Mouse (Mus musculus): ENCODE data around the gene Ciao2a.

DNA sequence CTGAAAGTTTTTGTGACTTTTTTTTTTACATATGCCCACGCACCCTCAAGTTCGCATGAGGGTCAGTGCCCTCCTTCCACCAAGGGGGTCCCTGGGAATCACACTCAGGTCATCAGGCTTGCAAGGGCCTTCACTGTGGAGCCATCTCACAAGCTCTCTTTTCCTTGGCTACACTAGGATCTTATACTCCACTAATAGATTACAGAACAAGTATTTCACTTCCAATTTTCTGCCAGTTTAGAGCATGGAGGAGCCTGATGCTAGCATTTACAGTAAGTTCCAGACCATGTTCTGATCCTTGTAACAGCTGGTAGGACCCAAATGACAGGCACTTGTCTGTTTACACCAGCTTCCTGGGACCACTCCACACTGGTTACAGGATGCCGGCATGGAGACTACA, 48.3 kb upstream of the Ciao2a start:
- TF ChIP-seq POLR2A (IDR thresholded peaks at IDR 0.05; ENCODE audit: low read depth, low read length) (no peak), CTCF (IDR thresholded peaks at IDR 0.05; ENCODE audit: extremely low read depth, insufficient read depth, insufficient read length, insufficient replicate concordance) (no peak)
